8 mouse cellular contexts compared by ENCODE assay signal in the genomic region with DNA sequence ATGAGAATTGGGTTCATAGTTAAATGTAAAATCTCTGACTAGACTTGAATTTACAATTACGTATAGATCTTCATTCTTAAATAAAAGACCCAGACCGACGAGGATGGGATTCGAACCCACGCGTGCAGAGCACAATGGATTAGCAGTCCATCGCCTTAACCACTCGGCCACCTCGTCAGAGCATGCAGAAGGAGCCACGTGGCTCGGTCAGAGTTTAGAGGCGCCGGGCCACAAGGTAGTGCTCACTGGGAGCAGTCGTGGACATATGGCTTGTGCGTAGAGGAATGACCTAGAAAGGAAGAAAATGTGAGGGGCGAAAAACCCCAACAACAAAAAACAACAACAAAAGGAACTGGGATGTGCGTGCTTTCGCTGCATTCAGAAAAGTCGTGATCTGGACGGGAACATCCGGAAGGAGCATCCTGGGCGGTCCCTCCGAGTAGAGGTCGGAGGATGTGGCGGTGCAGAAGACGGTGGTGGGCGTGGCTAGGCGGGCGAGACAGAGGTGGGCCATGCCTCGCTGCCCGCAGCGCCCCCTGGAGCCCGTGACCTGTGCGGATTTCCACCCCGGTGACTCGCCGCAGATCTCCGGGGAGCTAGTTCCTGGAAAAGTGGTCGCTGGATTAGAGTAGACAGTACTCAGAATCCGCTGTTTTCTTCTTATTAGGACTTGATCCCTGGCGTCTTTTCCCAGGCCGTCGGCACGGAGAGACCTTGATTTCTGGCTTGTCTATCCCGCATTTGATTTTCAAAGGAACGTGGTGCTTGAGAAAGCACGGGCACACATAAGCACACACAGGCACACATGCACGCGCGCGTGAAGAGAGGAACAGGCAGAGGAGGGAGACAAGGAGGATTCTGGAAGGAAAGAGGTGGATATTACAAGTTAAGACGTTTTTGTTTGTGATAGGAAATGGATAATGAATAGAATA. TPM values are rescaled to one million over a fixed set of nuclear protein-coding genes. Genes with fewer than 3 reads are reported as not detected.
DNase-seq lines count a peak whose midpoint lies in the region; ATAC-seq lines count a peak whose summit lies in the region.

No protein-coding gene starts in this region.

- peak; percentile 75 to 84 for DNase-seq in CD8-positive naive resting alpha-beta T cell, adult 2 months (ENCODE audit: low read depth in 2 of 2, low spot score in 2 of 2)
- peak; percentile 92 for DNase-seq in c-Kit-positive CD71-negative TER-119-negative erythroid progenitor cells, embryonic 14.5 days (ENCODE audit: low read depth)
- DNase-seq in forebrain, embryonic 10.5 days (ENCODE audit: extremely low spot score, low spot score) = peak; percentile 95
- DNase-seq in kidney, postnatal 14 days = peak; percentile 91
- DNase-seq in liver, embryonic 13.5 days = peak; percentile 93
- peak; percentile 82 to 91 for DNase-seq in natural killer cell, adult 2 months (ENCODE audit: low spot score in 2 of 2)

- peak overlapping the region; percentile 65 for H3K9ac ChIP-seq in heart, embryonic 15.5 days
- H3K9ac ChIP-seq in liver, embryonic 13.5 days = peak overlapping the region; percentile 77
- no peak overlapping the region; the same call in 1 of the 2 replicates for H3K9ac ChIP-seq in stomach, embryonic 14.5 days (replicated peaks; ENCODE audit: low read depth, low read length)

- peaks cover 20% of the 10 kb centered on the region for H3K4me1 ChIP-seq in forebrain, embryonic 10.5 days
- peaks cover 6% of the 10 kb centered on the region for H3K4me1 ChIP-seq in heart, embryonic 15.5 days (replicated peaks)
- H3K4me1 ChIP-seq in liver, embryonic 13.5 days (replicated peaks) = peaks cover 42% of the 10 kb centered on the region
- no peaks in the 10 kb centered on the region; the same call in 1 of the 2 replicates for H3K4me1 ChIP-seq in stomach, embryonic 14.5 days (ENCODE audit: control insufficient read depth, insufficient read depth, low read length)

- peak overlapping the region; percentile 61 for H3K4me3 ChIP-seq in forebrain, embryonic 10.5 days
- peak overlapping the region; percentile 65 for H3K4me3 ChIP-seq in heart, embryonic 15.5 days
- peak overlapping the region; percentile 65 for H3K4me3 ChIP-seq in liver, embryonic 13.5 days (replicated peaks)
- peak overlapping the region; percentile 30 for H3K4me3 ChIP-seq in stomach, embryonic 14.5 days (ENCODE audit: low read depth, low read length)

- no peaks in the 10 kb centered on the region for H3K36me3 ChIP-seq in forebrain, embryonic 10.5 days (replicated peaks)
- H3K36me3 ChIP-seq in heart, embryonic 15.5 days = no peaks in the 10 kb centered on the region
- no peaks in the 10 kb centered on the region for H3K36me3 ChIP-seq in liver, embryonic 13.5 days
- no peaks in the 10 kb centered on the region for H3K36me3 ChIP-seq in stomach, embryonic 14.5 days (ENCODE audit: control insufficient read depth, insufficient read depth, low read length)

- WGBS in forebrain, embryonic 10.5 days = under 1% methylated on average over 52 of the region's 52 CpGs
- WGBS in heart, embryonic 15.5 days = under 1% methylated on average over 51 of the region's 52 CpGs
- under 1% methylated on average over 52 of the region's 52 CpGs for WGBS in liver, embryonic 13.5 days (ENCODE audit: insufficient replicate concordance)
- under 1% methylated on average over 52 of the region's 52 CpGs for WGBS in stomach, embryonic 14.5 days

- ATAC-seq in heart, embryonic 15.5 days (replicated peaks; ENCODE audit: insufficient number of reproducible peaks, insufficient read depth, low FRiP score, low read depth) = peak; percentile 95
- peak; percentile 96 for ATAC-seq in liver, embryonic 13.5 days (ENCODE audit: low read depth)
- ATAC-seq in stomach, embryonic 14.5 days (ENCODE audit: insufficient number of reproducible peaks, insufficient read depth, low FRiP score, low read depth) = peak; percentile 93

- H3K4me2 ChIP-seq in heart, embryonic 15.5 days = peak overlapping the region; percentile 81
- H3K4me2 ChIP-seq in liver, embryonic 13.5 days = peak overlapping the region; percentile 85
- H3K4me2 ChIP-seq in stomach, embryonic 14.5 days (replicated peaks; ENCODE audit: low read depth, low read length) = peak overlapping the region; percentile 64

- peak overlapping the region; percentile 88 for H3K27ac ChIP-seq in forebrain, embryonic 10.5 days
- peak overlapping the region; percentile 85 for H3K27ac ChIP-seq in heart, embryonic 15.5 days
- H3K27ac ChIP-seq in liver, embryonic 13.5 days = peak overlapping the region; percentile 74
- peak overlapping the region; percentile 62 for H3K27ac ChIP-seq in stomach, embryonic 14.5 days (ENCODE audit: low read length)

- H3K9me3 ChIP-seq in forebrain, embryonic 10.5 days = no peaks in the 10 kb centered on the region
- H3K9me3 ChIP-seq in heart, embryonic 15.5 days (replicated peaks) = no peaks in the 10 kb centered on the region
- no peaks in the 10 kb centered on the region for H3K9me3 ChIP-seq in liver, embryonic 13.5 days (replicated peaks)
- H3K9me3 ChIP-seq in stomach, embryonic 14.5 days (ENCODE audit: control insufficient read depth, low read depth, low read length) = no peaks in the 10 kb centered on the region

- H3K27me3 ChIP-seq in forebrain, embryonic 10.5 days (ENCODE audit: poor library complexity, severe bottlenecking) = no peaks in the 10 kb centered on the region
- no peaks in the 10 kb centered on the region for H3K27me3 ChIP-seq in heart, embryonic 15.5 days
- no peaks in the 10 kb centered on the region for H3K27me3 ChIP-seq in liver, embryonic 13.5 days
- H3K27me3 ChIP-seq in stomach, embryonic 14.5 days (ENCODE audit: control insufficient read depth, insufficient read depth, low read length) = no peaks in the 10 kb centered on the region

RNA-seq across cellular contexts. Expression of a gene that starts 7.8 kb away (rescaled TPM):
- 11.7 and 14.9 TPM in 2 replicates for polyA plus RNA-seq in forebrain, embryonic 10.5 days (2016; fragmentation: Nextera tagmentation; extraction: Ambion mirVana)
- polyA plus RNA-seq in heart, embryonic 15.5 days (2015; fragmentation: Nextera tagmentation; extraction: Ambion mirVana) = 2.8 and 5.8 TPM in 2 replicates
- 11.6 and 16.7 TPM in 2 replicates for polyA plus RNA-seq in liver, embryonic 13.5 days (2015; fragmentation: Nextera tagmentation; extraction: Ambion mirVana)
- 8.6 and 12.4 TPM in 2 replicates for polyA plus RNA-seq in stomach, embryonic 14.5 days (2014; fragmentation: Nextera tagmentation; extraction: Ambion mirVana)

RNA-seq across cellular contexts. Expression of a gene that starts 8.1 kb away (rescaled TPM):
- 54.9 and 55.0 TPM in 2 replicates for polyA plus RNA-seq in forebrain, embryonic 10.5 days (2016; fragmentation: Nextera tagmentation; extraction: Ambion mirVana)
- 11.2 and 12.4 TPM in 2 replicates for polyA plus RNA-seq in heart, embryonic 15.5 days (2015; fragmentation: Nextera tagmentation; extraction: Ambion mirVana)
- polyA plus RNA-seq in liver, embryonic 13.5 days (2015; fragmentation: Nextera tagmentation; extraction: Ambion mirVana) = 17.9 and 18.6 TPM in 2 replicates
- 43.8 and 54.9 TPM in 2 replicates for polyA plus RNA-seq in stomach, embryonic 14.5 days (2014; fragmentation: Nextera tagmentation; extraction: Ambion mirVana)

RNA-seq across cellular contexts. Expression of a gene that starts 9.7 kb away (rescaled TPM):
- polyA plus RNA-seq in forebrain, embryonic 10.5 days (2016; fragmentation: Nextera tagmentation; extraction: Ambion mirVana) = 53.1 and 58.6 TPM in 2 replicates
- 8.6 and 12.1 TPM in 2 replicates for polyA plus RNA-seq in heart, embryonic 15.5 days (2015; fragmentation: Nextera tagmentation; extraction: Ambion mirVana)
- polyA plus RNA-seq in liver, embryonic 13.5 days (2015; fragmentation: Nextera tagmentation; extraction: Ambion mirVana) = 38.8 and 52.6 TPM in 2 replicates
- 19.1 and 22.4 TPM in 2 replicates for polyA plus RNA-seq in stomach, embryonic 14.5 days (2014; fragmentation: Nextera tagmentation; extraction: Ambion mirVana)

RNA-seq across cellular contexts. Expression of a gene that starts 15.2 kb away (rescaled TPM):
- polyA plus RNA-seq in forebrain, embryonic 10.5 days (2016; fragmentation: Nextera tagmentation; extraction: Ambion mirVana) = 6.4 and 7.7 TPM in 2 replicates
- 1.6 and 1.7 TPM in 2 replicates for polyA plus RNA-seq in heart, embryonic 15.5 days (2015; fragmentation: Nextera tagmentation; extraction: Ambion mirVana)
- polyA plus RNA-seq in liver, embryonic 13.5 days (2015; fragmentation: Nextera tagmentation; extraction: Ambion mirVana) = 3.5 and 3.7 TPM in 2 replicates
- polyA plus RNA-seq in stomach, embryonic 14.5 days (2014; fragmentation: Nextera tagmentation; extraction: Ambion mirVana) = 7.0 and 7.5 TPM in 2 replicates

RNA-seq across cellular contexts. Expression of a gene that starts 15.5 kb away (rescaled TPM):
- 12.1 and 14.3 TPM in 2 replicates for polyA plus RNA-seq in forebrain, embryonic 10.5 days (2016; fragmentation: Nextera tagmentation; extraction: Ambion mirVana)
- polyA plus RNA-seq in heart, embryonic 15.5 days (2015; fragmentation: Nextera tagmentation; extraction: Ambion mirVana) = 3.5 TPM in 1 of 2 replicates, not detected in the other
- polyA plus RNA-seq in liver, embryonic 13.5 days (2015; fragmentation: Nextera tagmentation; extraction: Ambion mirVana) = 3.6 and 18.3 TPM in 2 replicates
- polyA plus RNA-seq in stomach, embryonic 14.5 days (2014; fragmentation: Nextera tagmentation; extraction: Ambion mirVana) = 10.3 and 12.7 TPM in 2 replicates

Comparison
In these comparisons a context has a peak if more than half of its experiments do, and no peak if none do; other contexts are left out.
1. Peak in every context shown above with its lines: DNase-seq, ATAC-seq, H3K4me3 ChIP-seq and H3K27ac ChIP-seq.